Mouse (Mus musculus): ENCODE results near the gene Cdc14a. TPM values are rescaled to one million over a fixed set of nuclear protein-coding genes. Genes with fewer than 3 reads are reported as not detected.

The Cdc14a gene
- total RNA-seq, 2 experiments from 2014 or later: 17.9 to 19.3 TPM

DNA sequence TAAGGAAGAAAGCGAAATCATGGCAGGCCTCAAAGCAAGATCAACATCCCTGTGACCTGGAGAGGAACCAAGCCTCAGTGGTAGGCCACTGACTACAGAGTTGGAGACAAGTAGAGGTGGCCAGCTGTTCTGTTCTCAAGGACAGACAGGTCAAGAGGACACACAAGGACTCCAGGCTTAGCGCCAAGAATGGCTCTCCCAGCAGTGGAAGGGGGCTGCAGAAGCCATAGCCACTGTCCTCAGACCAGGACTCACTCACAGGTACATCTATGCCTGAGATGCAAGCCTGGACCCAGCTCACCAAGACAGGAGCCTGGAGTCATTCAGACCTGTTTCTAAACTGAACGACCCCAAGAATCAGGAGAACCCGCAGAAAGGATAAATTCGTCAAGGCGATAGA lies 142.2 kb downstream of the Cdc14a start:
- no peak for DNase-seq (ENCODE audit: low spot score in 2 of 2)

- no peak for DNase-seq (ENCODE audit: low spot score in 2 of 2)
Observed at GRCm38 (mm10) chr3:116277146-116277545, 146.7 kb downstream of the Cdc14a start.

GRCm38 (mm10) chr3:116271679-116272078 lies 152.2 kb downstream of the Cdc14a start:
- DNase-seq (ENCODE audit: low spot score in 2 of 2): no peak

DNA sequence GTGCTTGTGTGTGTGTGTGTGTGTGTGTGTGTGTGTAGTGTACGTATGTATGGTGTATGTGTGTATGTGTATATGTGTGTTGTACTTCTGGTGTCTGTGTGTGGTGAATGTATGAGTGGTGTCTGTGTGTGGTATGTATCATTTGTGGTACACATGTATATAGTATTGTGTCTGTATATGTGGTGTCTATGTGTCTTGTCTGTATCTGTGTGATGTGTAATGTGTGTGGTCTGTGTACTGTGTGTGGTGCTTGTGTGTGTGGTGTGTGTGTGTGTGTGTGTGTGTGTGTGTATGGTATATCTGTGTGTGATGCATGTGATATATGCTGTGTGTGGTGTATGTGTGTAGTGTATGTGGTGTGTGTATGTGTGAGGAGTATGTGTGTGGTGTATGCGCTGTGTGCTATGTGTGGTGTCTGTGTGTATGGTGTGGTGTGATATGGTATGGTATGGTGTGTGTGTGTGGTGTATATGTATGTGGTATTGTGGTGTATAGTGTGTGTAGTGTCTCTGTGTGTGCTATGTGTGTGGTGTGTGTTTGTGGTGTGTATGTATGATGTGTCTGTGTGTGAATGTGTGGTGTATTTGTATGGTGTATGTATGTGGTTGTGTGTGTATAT lies 156.7 kb downstream of the Cdc14a start:
- DNase-seq (ENCODE audit: low spot score in 2 of 2): no peak

- no peak for DNase-seq (ENCODE audit: low spot score in 2 of 2)
Observed at GRCm38 (mm10) chr3:116266360-116266759, 157.5 kb downstream of the Cdc14a start.

- no peak for DNase-seq (ENCODE audit: low spot score in 2 of 2)
Observed at GRCm38 (mm10) chr3:116263977-116264376, 159.9 kb downstream of the Cdc14a start.

DNA sequence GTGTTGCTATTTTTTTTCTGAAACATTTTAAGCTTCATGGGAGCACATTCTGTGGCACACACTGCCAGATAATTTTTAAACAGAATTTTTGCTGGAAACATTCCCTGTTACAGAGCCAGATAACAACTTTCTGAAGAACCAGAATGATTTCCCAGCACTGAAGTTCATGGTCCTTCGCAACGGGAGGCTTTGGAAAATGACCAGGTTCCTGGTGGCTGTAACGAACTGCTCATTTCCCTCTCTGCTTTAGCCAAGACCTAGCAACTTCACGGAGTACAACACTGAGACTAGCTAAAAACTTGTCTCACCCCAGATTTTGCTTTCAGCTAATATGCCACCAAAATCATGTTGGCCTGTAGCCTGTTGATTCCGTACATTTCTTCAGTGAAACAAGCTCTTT lies 160.8 kb downstream of the Cdc14a start:
- no peak for DNase-seq (ENCODE audit: low spot score in 2 of 2)

- DNase-seq (ENCODE audit: low spot score in 2 of 2): no peak
Observed at GRCm38 (mm10) chr3:116256104-116256503, 167.7 kb downstream of the Cdc14a start.

GRCm38 (mm10) chr3:116253077-116253531 lies 170.7 kb downstream of the Cdc14a start, which contains the start of gene Gpr88:
Gpr88 (minus strand) TSS chr3:116253503.
- DNase-seq (ENCODE audit: low spot score in 2 of 2): no peak

GRCm38 (mm10) chr3:116252255-116253040 lies 171.4 kb downstream of the Cdc14a start:
- DNase-seq (ENCODE audit: low spot score in 2 of 2): no peak

GRCm38 (mm10) chr3:116251481-116252254 lies 172.2 kb downstream of the Cdc14a start:
- no peak for DNase-seq (ENCODE audit: low spot score in 2 of 2)

DNA sequence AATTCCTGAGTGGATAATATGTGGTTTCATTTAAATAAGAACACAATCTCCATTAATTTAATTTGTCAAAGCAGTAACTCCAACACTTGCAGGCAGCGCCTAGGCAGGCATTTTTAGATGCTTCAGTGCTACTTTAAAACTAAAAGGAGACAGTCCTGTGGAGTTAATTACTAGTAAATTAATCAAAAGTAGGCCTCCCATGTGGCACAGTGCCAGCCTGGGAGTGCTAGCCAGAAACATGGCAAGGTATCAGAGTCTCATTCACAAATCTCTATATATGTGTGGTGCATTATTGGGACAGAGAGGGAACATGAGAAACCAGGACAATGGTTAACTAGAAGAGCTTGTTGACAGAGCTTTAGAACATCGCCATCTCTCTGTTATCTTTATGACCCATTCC lies 174.8 kb downstream of the Cdc14a start:
- no peak for DNase-seq (ENCODE audit: low spot score in 2 of 2)

- DNase-seq (ENCODE audit: low spot score in 2 of 2): no peak
Observed at GRCm38 (mm10) chr3:116244476-116244875, 179.4 kb downstream of the Cdc14a start.

DNA sequence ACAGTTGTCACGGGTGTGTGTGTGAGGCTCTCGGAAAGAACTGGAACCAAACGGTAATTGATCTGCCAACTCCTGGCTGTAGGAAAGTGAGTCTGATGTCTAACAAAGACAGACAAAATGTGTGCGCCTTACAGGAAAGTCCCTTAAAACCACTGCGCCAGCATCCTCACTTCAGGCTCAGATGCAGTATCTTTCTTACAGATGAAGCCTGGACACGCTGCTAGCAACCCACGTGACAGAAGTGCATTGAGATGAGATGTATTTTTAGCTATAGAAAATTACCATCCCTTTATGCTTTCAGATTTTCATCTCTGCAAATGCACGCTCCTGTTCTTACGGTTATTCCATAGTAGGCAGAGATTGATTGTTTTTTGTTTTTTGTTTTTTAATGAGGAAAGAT lies 181.1 kb downstream of the Cdc14a start:
- no peak for DNase-seq (ENCODE audit: low spot score in 2 of 2)

DNA sequence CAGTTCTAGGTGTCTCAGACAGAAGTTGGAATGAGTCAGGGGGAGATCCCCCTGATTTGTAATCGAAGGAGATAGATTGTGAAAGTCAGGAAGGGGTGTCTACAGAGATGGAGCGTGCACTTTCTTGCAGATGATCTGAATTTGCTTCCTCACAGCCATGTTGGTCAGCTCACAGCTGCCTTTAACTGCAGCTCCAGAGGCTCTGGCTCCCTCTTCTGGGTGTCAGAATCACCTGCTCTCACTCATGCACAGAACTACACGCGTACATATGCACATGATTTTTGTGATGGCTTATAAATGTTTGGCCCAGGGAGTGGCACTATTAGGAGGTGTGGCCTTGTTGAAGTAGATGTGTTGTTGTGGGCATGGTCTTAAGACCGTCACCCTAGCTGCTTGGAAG lies 186.3 kb downstream of the Cdc14a start:
- DNase-seq (ENCODE audit: low spot score in 2 of 2): no peak

DNA sequence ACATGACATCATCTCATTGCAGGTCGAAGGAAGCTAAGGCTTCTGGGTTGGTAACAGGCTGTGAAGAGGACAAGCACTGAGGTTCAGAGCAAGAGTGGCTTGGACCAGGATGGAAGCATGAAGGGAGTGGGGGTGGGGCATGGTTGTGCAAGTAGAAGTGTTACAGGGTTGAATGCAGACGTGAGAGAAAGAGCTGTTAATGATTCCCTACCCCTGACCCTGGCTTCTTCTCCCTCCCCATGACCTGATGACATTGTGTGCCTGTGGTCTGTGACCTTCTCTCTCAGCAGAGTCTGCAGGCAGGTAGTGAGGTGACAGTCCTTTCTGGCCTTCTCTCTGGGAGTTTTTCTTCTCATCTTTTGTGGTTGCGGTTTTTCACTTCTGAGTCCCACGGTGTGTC lies 187.0 kb downstream of the Cdc14a start:
- no peak for DNase-seq (ENCODE audit: low spot score in 2 of 2)

DNA sequence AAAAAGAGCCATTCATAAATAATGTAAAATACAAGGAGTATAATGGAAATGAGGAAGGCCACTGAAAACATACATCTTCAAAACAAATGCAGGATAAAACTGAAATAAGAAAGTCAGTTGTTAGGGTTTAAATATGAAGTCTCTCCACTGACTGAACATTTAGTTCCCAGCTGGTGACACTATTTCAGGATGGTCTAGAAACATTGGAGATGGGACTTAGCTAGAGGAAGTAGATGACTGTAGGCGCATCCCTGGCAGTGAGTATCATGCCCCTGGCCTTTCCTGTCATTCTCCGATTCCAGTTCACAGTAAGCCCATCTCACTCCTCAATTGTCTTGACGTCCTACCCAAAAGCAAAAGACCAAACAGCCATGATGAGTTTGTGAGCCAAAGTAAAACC lies 190.3 kb downstream of the Cdc14a start:
- no peak for DNase-seq (ENCODE audit: low spot score in 2 of 2)

- DNase-seq (ENCODE audit: low spot score in 2 of 2): no peak
Observed at GRCm38 (mm10) chr3:116232763-116233162, 191.1 kb downstream of the Cdc14a start.

GRCm38 (mm10) chr3:116229336-116229735 lies 194.5 kb downstream of the Cdc14a start:
- DNase-seq (ENCODE audit: low spot score in 2 of 2): no peak

DNA sequence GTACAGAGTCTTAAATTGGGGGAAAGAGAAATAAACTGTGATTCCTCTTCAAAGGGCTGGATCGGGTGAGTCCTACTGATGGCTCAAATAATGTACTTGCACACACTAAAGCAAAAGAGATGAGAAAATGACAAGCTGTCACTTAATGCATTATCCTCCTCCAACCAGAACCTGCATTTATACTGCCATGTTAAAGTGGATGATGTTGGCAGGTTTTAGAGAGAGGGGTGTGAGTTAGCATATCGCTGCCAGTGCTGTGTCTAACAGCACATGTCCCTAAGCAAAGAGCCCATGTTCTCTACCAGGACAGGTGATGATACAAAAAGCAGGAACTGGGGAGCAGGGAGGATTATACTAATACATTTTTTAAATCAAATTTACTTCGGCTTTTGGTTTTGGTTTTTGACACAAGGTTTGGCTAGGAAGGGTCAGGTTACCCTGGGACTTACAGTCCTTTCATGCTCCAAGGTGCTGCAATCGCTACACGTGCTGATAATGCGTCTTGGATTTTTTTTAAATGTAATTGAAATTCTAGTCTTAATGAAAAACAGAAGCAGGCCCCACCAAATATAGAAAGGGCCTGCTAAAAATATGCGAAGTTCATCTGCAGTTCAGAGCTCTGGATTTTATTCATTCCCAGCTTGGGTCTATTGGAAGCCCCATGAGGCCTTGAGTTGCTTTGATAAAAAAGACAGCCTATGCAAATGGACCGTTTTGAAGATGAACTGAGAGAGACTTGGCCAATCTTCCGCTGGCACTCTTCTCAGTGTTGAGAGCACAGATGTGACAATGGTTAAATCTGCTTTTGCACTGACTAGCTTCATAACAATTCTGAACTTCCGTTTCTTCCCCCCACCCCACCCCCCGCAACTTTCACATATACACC lies 195.2 kb downstream of the Cdc14a start:
- DNase-seq (ENCODE audit: low spot score in 2 of 2): no peak

- DNase-seq (ENCODE audit: low spot score in 2 of 2): no peak
Observed at GRCm38 (mm10) chr3:116227383-116227782, 196.4 kb downstream of the Cdc14a start.

All from adrenal gland, postnatal 4 days (tissue).